Mouse (Mus musculus): ENCODE results near the gene Mdm2. TPM values are rescaled to one million over a fixed set of nuclear protein-coding genes. Genes with fewer than 3 reads are reported as not detected.

The Mdm2 gene
- polyA plus RNA-seq, 1 experiment from 2014 or later, result 51.2 TPM

- H3K4me3 ChIP-seq (ENCODE audit: low read length), result no peak overlapping the region
- no peak overlapping the region for H3K9ac ChIP-seq (ENCODE audit: low read length)
- no peaks in the 10 kb centered on the region for H3K9me3 ChIP-seq (ENCODE audit: control insufficient read depth, low read length)
- no peak overlapping the region for H3K27ac ChIP-seq (ENCODE audit: low read length)
- no peaks in the 10 kb centered on the region for H3K4me1 ChIP-seq (replicated peaks; ENCODE audit: control insufficient read depth, insufficient read depth, low read length)
- no peak overlapping the region for H3K4me2 ChIP-seq (ENCODE audit: low read depth, low read length)
- no peak for ATAC-seq (ENCODE audit: low read depth)
- H3K36me3 ChIP-seq (ENCODE audit: control insufficient read depth, insufficient read depth, low read length), result no peaks in the 10 kb centered on the region
- 63% methylated on average over 20 of the region's 20 CpGs for WGBS
- H3K27me3 ChIP-seq (ENCODE audit: control insufficient read depth, insufficient read depth, low read depth, low read length), result no peaks in the 10 kb centered on the region
These were observed 69.0 kb downstream of the Mdm2 start for GRCm38 (mm10) chr10:117641400-117642200.

- 75% methylated on average over 7 of the region's 7 CpGs for WGBS
- no peaks in the 10 kb centered on the region for H3K36me3 ChIP-seq (ENCODE audit: control insufficient read depth, insufficient read depth, low read length)
- H3K27ac ChIP-seq (ENCODE audit: low read length), result no peak overlapping the region
- no peak overlapping the region for H3K9ac ChIP-seq (ENCODE audit: low read length)
- no peak overlapping the region for H3K4me2 ChIP-seq (ENCODE audit: low read depth, low read length)
- no peaks in the 10 kb centered on the region for H3K4me1 ChIP-seq (replicated peaks; ENCODE audit: control insufficient read depth, insufficient read depth, low read length)
- no peaks in the 10 kb centered on the region for H3K9me3 ChIP-seq (ENCODE audit: control insufficient read depth, low read length)
- H3K4me3 ChIP-seq (ENCODE audit: low read length), result no peak overlapping the region
- ATAC-seq (ENCODE audit: low read depth), result no peak
- H3K27me3 ChIP-seq (ENCODE audit: control insufficient read depth, insufficient read depth, low read depth, low read length), result no peaks in the 10 kb centered on the region
These were observed 69.9 kb downstream of the Mdm2 start for GRCm38 (mm10) chr10:117640595-117641078.

GRCm38 (mm10) chr10:117639899-117640594 is 70.5 kb downstream of the Mdm2 start:
- Histone ChIP-seq H3K4me3 (ENCODE audit: low read length) (no peak overlapping the region), H3K36me3 (ENCODE audit: control insufficient read depth, insufficient read depth, low read length) (no peaks in the 10 kb centered on the region; the same call in 1 of the 2 replicates), H3K9ac (ENCODE audit: low read length) (no peak overlapping the region), H3K4me1 (replicated peaks; ENCODE audit: control insufficient read depth, insufficient read depth, low read length) (no peaks in the 10 kb centered on the region), H3K9me3 (ENCODE audit: control insufficient read depth, low read length) (no peaks in the 10 kb centered on the region), H3K4me2 (ENCODE audit: low read depth, low read length) (0 out of 2 replicates have a peak overlapping the region, but pooled peaks have one; percentile 7), H3K27ac (ENCODE audit: low read length) (no peak overlapping the region), H3K27me3 (ENCODE audit: control insufficient read depth, insufficient read depth, low read depth, low read length) (no peaks in the 10 kb centered on the region)
- 56% methylated on average over 21 of the region's 21 CpGs for WGBS
- 0 out of 2 replicates have a peak, but pooled peaks have one; percentile 12 for ATAC-seq (ENCODE audit: low read depth)

GRCm38 (mm10) chr10:117639221-117639599 is 71.3 kb downstream of the Mdm2 start:
- no peaks in the 10 kb centered on the region; the same call in 1 of the 2 replicates for H3K9me3 ChIP-seq (ENCODE audit: control insufficient read depth, low read length)
- no peak for ATAC-seq (ENCODE audit: low read depth)
- H3K9ac ChIP-seq (ENCODE audit: low read length), result no peak overlapping the region
- peaks cover 6% of the 10 kb centered on the region; the same call in 1 of the 2 replicates for H3K36me3 ChIP-seq (ENCODE audit: control insufficient read depth, insufficient read depth, low read length)
- no peak overlapping the region for H3K27ac ChIP-seq (ENCODE audit: low read length)
- no peak overlapping the region for H3K4me2 ChIP-seq (ENCODE audit: low read depth, low read length)
- no peaks in the 10 kb centered on the region for H3K4me1 ChIP-seq (replicated peaks; ENCODE audit: control insufficient read depth, insufficient read depth, low read length)
- H3K27me3 ChIP-seq (ENCODE audit: control insufficient read depth, insufficient read depth, low read depth, low read length), result no peaks in the 10 kb centered on the region
- H3K4me3 ChIP-seq (ENCODE audit: low read length), result no peak overlapping the region
- 92% methylated on average over 8 of the region's 8 CpGs for WGBS

Other genes with a start within 250 kb of the Mdm2 start
- 83.7 and 86.9 TPM in 2 replicates for gene Cpm, start 81.3 kb downstream of the Mdm2 start, polyA plus RNA-seq (2015; fragmentation: Nextera tagmentation; extraction: Ambion mirVana)
- 18.3 and 18.6 TPM in 2 replicates for gene Slc35e3, start 35.6 kb upstream of the Mdm2 start, polyA plus RNA-seq (2015; fragmentation: Nextera tagmentation; extraction: Ambion mirVana)
- gene Nup107, start 81.9 kb upstream of the Mdm2 start, polyA plus RNA-seq (2015; fragmentation: Nextera tagmentation; extraction: Ambion mirVana), result 58.8 and 64.8 TPM in 2 replicates
- 215 and 222 TPM in 2 replicates for gene Rap1b, start 135.3 kb upstream of the Mdm2 start, polyA plus RNA-seq (2015; fragmentation: Nextera tagmentation; extraction: Ambion mirVana)

All from lung, embryonic 16.5 days (tissue).